Mouse (Mus musculus): ENCODE measurements at regions not wholly inside any gene's neighbourhood (a gene's known extent, or its start where the extent isn't known, plus 50 kb on each side); places are given as distances from the start of the nearest gene placed in this dataset. TPM values are rescaled to one million over a fixed set of nuclear protein-coding genes. Genes with fewer than 3 reads are reported as not detected.

DNA sequence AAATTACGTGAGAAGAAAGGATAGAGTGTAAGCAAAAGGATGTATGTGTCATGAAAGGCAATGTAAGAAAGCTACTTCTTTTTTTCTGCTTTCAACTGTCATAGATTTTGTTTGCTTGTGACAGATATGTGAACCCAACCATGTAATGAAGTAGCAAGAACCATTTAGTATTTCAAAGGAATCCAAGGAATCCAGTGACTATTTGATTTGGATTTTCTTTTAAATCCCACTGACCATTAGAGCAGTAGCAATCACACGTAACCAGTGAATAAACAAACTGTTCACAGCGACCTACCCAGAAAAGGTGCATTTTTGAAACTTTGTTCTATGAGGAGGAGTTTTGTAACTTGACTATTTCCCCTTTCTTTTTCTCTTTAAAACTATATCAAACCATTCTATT is 981.2 kb upstream of the Luzp2 start:
- 68% methylated on average over 3 of the region's 3 CpGs for WGBS
- Histone ChIP-seq H3K4me3 (no peak overlapping the region), H3K9ac (no peak overlapping the region), H3K4me1 (no peaks in the 10 kb centered on the region), H3K36me3 (no peaks in the 10 kb centered on the region), H3K9me3 (no peaks in the 10 kb centered on the region), H3K4me2 (replicated peaks) (no peak overlapping the region), H3K27ac (no peak overlapping the region), H3K27me3 (no peaks in the 10 kb centered on the region)
- no peak for ATAC-seq (ENCODE audit: insufficient number of reproducible peaks, insufficient read depth, low FRiP score, low TSS enrichment)

DNA sequence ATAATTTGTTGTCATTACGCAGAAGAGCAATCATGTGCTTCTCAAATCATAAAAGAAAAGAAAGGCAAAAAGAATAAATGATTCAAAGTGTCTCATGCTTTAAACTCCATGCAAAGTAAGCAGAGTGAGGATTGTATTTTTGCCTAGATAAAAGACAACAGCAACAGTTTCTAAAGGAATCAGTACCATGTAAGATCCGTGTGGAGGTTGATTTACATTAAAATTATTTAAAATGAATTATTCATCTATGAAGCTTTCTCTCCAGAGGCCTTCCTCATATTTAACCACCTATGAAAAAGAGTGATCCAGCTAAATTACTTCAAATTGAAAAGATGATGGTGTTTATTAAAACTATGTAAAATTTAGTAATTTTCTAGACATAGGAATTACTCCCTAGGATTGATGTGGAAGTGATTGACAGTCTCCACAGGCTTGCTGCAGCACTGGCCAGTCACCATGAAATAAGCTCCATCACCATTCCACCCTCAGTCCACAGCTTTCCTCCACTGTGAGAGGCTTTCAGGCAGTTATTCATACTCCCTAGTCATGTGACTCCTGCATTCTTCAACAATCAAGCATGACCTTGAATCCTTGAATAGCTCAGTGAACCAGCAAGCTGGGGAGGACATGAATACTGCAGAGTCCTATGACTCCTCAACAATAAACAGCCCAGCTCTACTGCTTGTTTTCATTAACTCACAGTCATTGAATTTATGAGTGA is 962.7 kb upstream of the Luzp2 start:
- Histone ChIP-seq H3K9me3 (no peaks in the 10 kb centered on the region), H3K4me1 (no peaks in the 10 kb centered on the region), H3K9ac (no peak overlapping the region), H3K4me3 (no peak overlapping the region), H3K27ac (no peak overlapping the region), H3K4me2 (replicated peaks) (no peak overlapping the region), H3K27me3 (no peaks in the 10 kb centered on the region), H3K36me3 (no peaks in the 10 kb centered on the region)
- no peak for ATAC-seq (ENCODE audit: insufficient number of reproducible peaks, insufficient read depth, low FRiP score, low TSS enrichment)
- WGBS: 85% methylated on average over 2 of the region's 2 CpGs

DNA sequence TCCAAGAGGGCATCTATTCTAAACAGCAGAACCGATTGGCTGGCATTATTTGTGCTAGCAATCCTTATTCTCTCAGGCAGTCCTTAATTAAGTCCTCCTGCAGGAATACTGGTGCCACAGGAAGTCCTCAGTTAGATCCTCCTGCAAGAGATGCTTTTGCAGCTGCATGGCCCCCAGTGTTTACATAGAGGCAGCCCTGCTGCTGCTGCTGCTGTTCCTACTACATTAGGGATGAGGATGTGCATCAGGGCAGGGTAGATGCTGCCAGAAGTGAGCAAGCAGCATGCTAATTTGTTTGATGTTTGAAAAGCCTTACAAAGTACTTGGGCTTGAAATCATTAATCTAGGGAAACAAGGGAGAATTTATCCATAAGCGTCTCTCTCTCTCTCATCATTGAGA is 922.3 kb upstream of the Luzp2 start:
- Histone ChIP-seq H3K4me1 (no peaks in the 10 kb centered on the region), H3K27ac (no peak overlapping the region), H3K36me3 (no peaks in the 10 kb centered on the region), H3K27me3 (no peaks in the 10 kb centered on the region), H3K9ac (no peak overlapping the region), H3K4me2 (replicated peaks) (no peak overlapping the region), H3K4me3 (no peak overlapping the region), H3K9me3 (no peaks in the 10 kb centered on the region)
- WGBS: 49% methylated on average over 2 of the region's 2 CpGs
- ATAC-seq (ENCODE audit: insufficient number of reproducible peaks, insufficient read depth, low FRiP score, low TSS enrichment): no peak

DNA sequence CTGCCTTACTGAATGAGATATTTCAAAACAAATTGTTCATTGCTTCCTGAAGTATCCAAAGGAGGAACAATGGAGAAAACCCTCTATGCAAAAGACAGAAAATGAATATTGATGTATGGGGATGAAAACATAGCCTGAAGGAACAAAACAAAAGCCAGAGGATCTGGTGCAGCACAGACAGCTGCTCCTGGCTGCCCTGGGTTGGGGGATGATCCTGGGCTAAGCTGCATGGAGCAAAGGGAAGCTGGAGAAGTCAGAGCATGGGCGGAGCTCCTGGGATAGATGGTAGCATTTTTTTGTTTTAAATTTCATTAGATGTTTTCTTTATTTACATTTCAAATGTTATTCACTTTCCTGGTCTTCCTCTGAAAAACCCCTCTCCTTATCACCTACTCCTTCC is 879.6 kb upstream of the Luzp2 start:
- Histone ChIP-seq H3K36me3 (no peaks in the 10 kb centered on the region), H3K4me2 (replicated peaks) (no peak overlapping the region), H3K4me3 (no peak overlapping the region), H3K9me3 (no peaks in the 10 kb centered on the region), H3K27me3 (no peaks in the 10 kb centered on the region), H3K27ac (no peak overlapping the region), H3K4me1 (no peaks in the 10 kb centered on the region), H3K9ac (no peak overlapping the region)
- 63% methylated on average over 1 of the region's 1 CpGs for WGBS
- ATAC-seq (ENCODE audit: insufficient number of reproducible peaks, insufficient read depth, low FRiP score, low TSS enrichment): no peak

DNA sequence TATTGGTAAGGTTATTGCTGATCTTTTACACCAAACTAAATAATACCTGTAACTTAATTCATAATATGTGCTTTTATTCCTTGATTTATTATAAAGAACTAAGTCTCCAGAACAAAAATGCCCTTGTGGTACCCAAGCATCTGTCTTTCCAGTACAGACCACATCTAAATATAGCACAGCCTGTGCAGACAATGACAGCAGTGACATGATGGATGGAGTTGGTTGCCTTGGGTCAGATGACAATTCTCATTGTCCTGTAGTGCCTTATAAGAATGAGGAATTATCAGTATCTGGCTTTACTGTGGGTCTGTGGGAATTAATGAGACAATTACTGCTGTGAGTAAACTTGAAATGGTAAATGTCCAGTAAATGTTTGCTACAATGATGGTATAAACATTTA is 859.8 kb upstream of the Luzp2 start:
- no peaks in the 10 kb centered on the region for H3K36me3 ChIP-seq
- no peaks in the 10 kb centered on the region for H3K27me3 ChIP-seq
- no peak overlapping the region for H3K4me2 ChIP-seq (replicated peaks)
- ATAC-seq (ENCODE audit: insufficient number of reproducible peaks, insufficient read depth, low FRiP score, low TSS enrichment): no peak
- H3K27ac ChIP-seq: no peak overlapping the region
- H3K9ac ChIP-seq: no peak overlapping the region
- no peak overlapping the region for H3K4me3 ChIP-seq
- no peaks in the 10 kb centered on the region for H3K4me1 ChIP-seq
- no peaks in the 10 kb centered on the region for H3K9me3 ChIP-seq

DNA sequence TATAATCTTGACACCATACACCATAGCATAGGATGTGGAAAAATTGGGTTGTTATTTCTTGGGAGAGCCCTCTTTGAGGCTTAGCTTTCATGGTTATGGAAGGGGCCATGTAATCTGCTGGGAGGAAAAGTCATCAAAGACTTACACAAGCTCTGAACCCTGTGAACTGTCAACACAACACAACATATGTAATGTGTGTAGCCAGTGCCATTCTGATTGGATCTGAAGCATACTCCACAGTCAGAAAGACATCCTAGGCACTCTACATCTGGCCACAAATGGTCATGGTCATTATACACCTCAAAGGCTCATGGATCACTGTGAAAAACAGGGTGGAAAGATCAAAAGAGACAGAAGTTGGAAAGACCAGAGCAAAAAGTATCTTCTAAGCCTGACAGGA is 839.3 kb upstream of the Luzp2 start:
- Histone ChIP-seq H3K27ac (no peak overlapping the region), H3K9ac (no peak overlapping the region), H3K4me3 (no peak overlapping the region), H3K4me1 (no peaks in the 10 kb centered on the region), H3K4me2 (replicated peaks) (no peak overlapping the region), H3K27me3 (no peaks in the 10 kb centered on the region), H3K36me3 (no peaks in the 10 kb centered on the region), H3K9me3 (no peaks in the 10 kb centered on the region)
- peak; percentile 64; the same call in 1 of the 2 replicates for ATAC-seq (ENCODE audit: insufficient number of reproducible peaks, insufficient read depth, low FRiP score, low TSS enrichment)

DNA sequence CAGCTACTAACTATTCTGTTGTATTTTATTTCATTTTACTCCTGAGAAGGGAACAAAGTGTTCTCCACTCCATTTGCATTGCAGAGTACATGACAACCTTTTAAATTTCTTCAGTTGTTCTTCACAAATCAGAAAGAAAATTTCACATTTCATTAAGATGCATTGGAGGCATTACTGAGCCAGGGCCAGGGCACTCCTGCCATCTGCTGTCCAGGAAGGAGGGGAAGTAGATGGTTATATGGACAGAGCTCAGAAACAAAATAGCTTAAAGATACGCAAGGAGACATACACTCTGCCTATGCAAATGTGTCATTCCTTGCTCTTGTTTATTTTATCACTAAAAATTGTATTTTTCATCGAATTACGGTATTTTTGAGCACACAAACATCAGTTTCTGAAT is 826.6 kb upstream of the Luzp2 start:
- Histone ChIP-seq H3K4me3 (no peak overlapping the region), H3K27ac (no peak overlapping the region), H3K9me3 (no peaks in the 10 kb centered on the region), H3K4me2 (replicated peaks) (no peak overlapping the region), H3K9ac (no peak overlapping the region), H3K27me3 (no peaks in the 10 kb centered on the region), H3K4me1 (no peaks in the 10 kb centered on the region), H3K36me3 (no peaks in the 10 kb centered on the region)
- no peak for ATAC-seq (ENCODE audit: insufficient number of reproducible peaks, insufficient read depth, low FRiP score, low TSS enrichment)
- WGBS: 82% methylated on average over 3 of the region's 3 CpGs

Small RNA genes lying in the stretch of these regions (microRNA-seq; reads per million reads assigned to microRNA genes)
- gene Gm27921 (not detected), gene Mir6238 (not detected)

Measured in embryonic facial prominence, embryonic 12.5 days (tissue).